Mouse (Mus musculus): ENCODE measurements at regions not wholly inside any gene's neighbourhood (a gene's known extent, or its start where the extent isn't known, plus 50 kb on each side); places are given as distances from the start of the nearest gene placed in this dataset.

- Histone ChIP-seq H3K4me3 (ENCODE audit: low read depth, low read length) (no peak overlapping the region), H3K27ac (ENCODE audit: low read depth) (no peak overlapping the region), H3K9me3 (ENCODE audit: low read length) (no peaks in the 10 kb centered on the region), H3K4me1 (ENCODE audit: insufficient read depth) (no peaks in the 10 kb centered on the region), H3K9ac (replicated peaks) (no peak overlapping the region), H3K36me3 (replicated peaks; ENCODE audit: insufficient read depth, low read length) (no peaks in the 10 kb centered on the region), H3K27me3 (ENCODE audit: insufficient read depth, low read length) (no peaks in the 10 kb centered on the region), H3K4me2 (ENCODE audit: low read depth, low read length) (no peak overlapping the region)
- ATAC-seq (no peak), DNase-seq (no peak)
- no peak for TF ChIP-seq EP300 (IDR thresholded peaks at IDR 0.05; ENCODE audit: low read depth)
- TF ChIP-seq CTCF (IDR thresholded peaks at IDR 0.05; ENCODE audit: low read depth): no peak
These were observed 141.1 kb upstream of the Pdgfd start for GRCm38 (mm10) chr9:6027272-6027671.

- no peaks in the 10 kb centered on the region; the same call in 1 of the 2 replicates for H3K9me3 ChIP-seq (ENCODE audit: low read length)
- no peak overlapping the region for H3K4me2 ChIP-seq (ENCODE audit: low read depth, low read length)
- H3K4me3 ChIP-seq (ENCODE audit: low read depth, low read length): no peak overlapping the region
- H3K27me3 ChIP-seq (ENCODE audit: insufficient read depth, low read length): no peaks in the 10 kb centered on the region
- no peak for TF ChIP-seq EP300 (IDR thresholded peaks at IDR 0.05; ENCODE audit: low read depth)
- no peak for TF ChIP-seq CTCF (IDR thresholded peaks at IDR 0.05; ENCODE audit: low read depth)
- no peak overlapping the region for H3K27ac ChIP-seq (ENCODE audit: low read depth)
- ATAC-seq (no peak), DNase-seq (no peak)
- no peak overlapping the region for H3K9ac ChIP-seq (replicated peaks)
- WGBS (ENCODE audit: insufficient replicate concordance): 59% methylated on average over 2 of the region's 2 CpGs
- no peaks in the 10 kb centered on the region for H3K4me1 ChIP-seq (ENCODE audit: insufficient read depth)
- no peaks in the 10 kb centered on the region for H3K36me3 ChIP-seq (replicated peaks; ENCODE audit: insufficient read depth, low read length)
These were observed 102.0 kb upstream of the Pdgfd start for GRCm38 (mm10) chr9:6066419-6066818.

GRCm38 (mm10) chr9:6067460-6067859 is 100.9 kb upstream of the Pdgfd start:
- Histone ChIP-seq H3K4me2 (ENCODE audit: low read depth, low read length) (no peak overlapping the region), H3K9ac (replicated peaks) (no peak overlapping the region), H3K27me3 (ENCODE audit: insufficient read depth, low read length) (no peaks in the 10 kb centered on the region), H3K36me3 (replicated peaks; ENCODE audit: insufficient read depth, low read length) (no peaks in the 10 kb centered on the region), H3K4me3 (ENCODE audit: low read depth, low read length) (no peak overlapping the region), H3K9me3 (ENCODE audit: low read length) (no peaks in the 10 kb centered on the region; the same call in 1 of the 2 replicates), H3K4me1 (ENCODE audit: insufficient read depth) (no peaks in the 10 kb centered on the region), H3K27ac (ENCODE audit: low read depth) (no peak overlapping the region)
- DNase-seq: no peak
- TF ChIP-seq EP300 (IDR thresholded peaks at IDR 0.05; ENCODE audit: low read depth) (no peak), CTCF (IDR thresholded peaks at IDR 0.05; ENCODE audit: low read depth) (no peak)
- no peak for ATAC-seq
- 72% methylated on average over 2 of the region's 2 CpGs for WGBS (ENCODE audit: insufficient replicate concordance)

- Histone ChIP-seq H3K27ac (ENCODE audit: low read depth) (no peak overlapping the region), H3K4me3 (ENCODE audit: low read depth, low read length) (no peak overlapping the region), H3K4me1 (ENCODE audit: insufficient read depth) (no peaks in the 10 kb centered on the region), H3K9ac (replicated peaks) (no peak overlapping the region), H3K4me2 (ENCODE audit: low read depth, low read length) (no peak overlapping the region), H3K36me3 (replicated peaks; ENCODE audit: insufficient read depth, low read length) (no peaks in the 10 kb centered on the region), H3K27me3 (ENCODE audit: insufficient read depth, low read length) (no peaks in the 10 kb centered on the region), H3K9me3 (ENCODE audit: low read length) (no peaks in the 10 kb centered on the region)
- 59% methylated on average over 6 of the region's 6 CpGs for WGBS (ENCODE audit: insufficient replicate concordance)
- TF ChIP-seq EP300 (IDR thresholded peaks at IDR 0.05; ENCODE audit: low read depth) (no peak), CTCF (IDR thresholded peaks at IDR 0.05; ENCODE audit: low read depth) (no peak)
- ATAC-seq: no peak
- no peak for DNase-seq
These were observed 87.1 kb upstream of the Pdgfd start for GRCm38 (mm10) chr9:6081271-6081670.

GRCm38 (mm10) chr9:6089913-6090312 is 78.5 kb upstream of the Pdgfd start:
- no peaks in the 10 kb centered on the region for H3K4me1 ChIP-seq (ENCODE audit: insufficient read depth)
- H3K9me3 ChIP-seq (ENCODE audit: low read length): no peaks in the 10 kb centered on the region
- no peak overlapping the region for H3K4me2 ChIP-seq (ENCODE audit: low read depth, low read length)
- no peak overlapping the region for H3K27ac ChIP-seq (ENCODE audit: low read depth)
- H3K4me3 ChIP-seq (ENCODE audit: low read depth, low read length): no peak overlapping the region
- ATAC-seq: no peak
- no peak overlapping the region for H3K9ac ChIP-seq (replicated peaks)
- no peak for DNase-seq
- H3K36me3 ChIP-seq (replicated peaks; ENCODE audit: insufficient read depth, low read length): no peaks in the 10 kb centered on the region
- TF ChIP-seq CTCF (IDR thresholded peaks at IDR 0.05; ENCODE audit: low read depth) (no peak), EP300 (IDR thresholded peaks at IDR 0.05; ENCODE audit: low read depth) (no peak)
- H3K27me3 ChIP-seq (ENCODE audit: insufficient read depth, low read length): no peaks in the 10 kb centered on the region
- 64% methylated on average over 3 of the region's 3 CpGs for WGBS (ENCODE audit: insufficient replicate concordance)

- DNase-seq (no peak), ATAC-seq (no peak)
- Histone ChIP-seq H3K4me1 (ENCODE audit: insufficient read depth) (no peaks in the 10 kb centered on the region), H3K9ac (replicated peaks) (no peak overlapping the region), H3K4me3 (ENCODE audit: low read depth, low read length) (no peak overlapping the region), H3K27me3 (ENCODE audit: insufficient read depth, low read length) (no peaks in the 10 kb centered on the region), H3K36me3 (replicated peaks; ENCODE audit: insufficient read depth, low read length) (no peaks in the 10 kb centered on the region), H3K4me2 (ENCODE audit: low read depth, low read length) (no peak overlapping the region), H3K27ac (ENCODE audit: low read depth) (no peak overlapping the region), H3K9me3 (ENCODE audit: low read length) (no peaks in the 10 kb centered on the region)
- TF ChIP-seq CTCF (IDR thresholded peaks at IDR 0.05; ENCODE audit: low read depth) (no peak), EP300 (IDR thresholded peaks at IDR 0.05; ENCODE audit: low read depth) (peak; percentile 58)
- WGBS (ENCODE audit: insufficient replicate concordance): 37% methylated on average over 2 of the region's 2 CpGs
These were observed 77.6 kb upstream of the Pdgfd start for GRCm38 (mm10) chr9:6090747-6091146.

- H3K27me3 ChIP-seq (ENCODE audit: insufficient read depth, low read length): no peaks in the 10 kb centered on the region
- H3K36me3 ChIP-seq (replicated peaks; ENCODE audit: insufficient read depth, low read length): no peaks in the 10 kb centered on the region
- no peak overlapping the region for H3K9ac ChIP-seq (replicated peaks)
- H3K27ac ChIP-seq (ENCODE audit: low read depth): no peak overlapping the region
- 70% methylated on average over 1 of the region's 1 CpGs for WGBS (ENCODE audit: insufficient replicate concordance)
- H3K4me2 ChIP-seq (ENCODE audit: low read depth, low read length): no peak overlapping the region
- TF ChIP-seq EP300 (IDR thresholded peaks at IDR 0.05; ENCODE audit: low read depth) (no peak), CTCF (IDR thresholded peaks at IDR 0.05; ENCODE audit: low read depth) (no peak)
- H3K9me3 ChIP-seq (ENCODE audit: low read length): no peaks in the 10 kb centered on the region
- DNase-seq (no peak), ATAC-seq (no peak)
- no peak overlapping the region for H3K4me3 ChIP-seq (ENCODE audit: low read depth, low read length)
- no peaks in the 10 kb centered on the region for H3K4me1 ChIP-seq (ENCODE audit: insufficient read depth)
These were observed 60.3 kb upstream of the Pdgfd start for GRCm38 (mm10) chr9:6108093-6108492.
